Mouse (Mus musculus): ENCODE measurements around the gene Adam6b.
"Not testable (repeated sequence)": the region's sequence is repeated elsewhere in the genome, so short reads cannot be mapped to it uniquely, and the experiment has no call there.

Gene Adam6b

GRCm38 (mm10) chr12:113489211-113489610 is at the start of gene Adam6b:
TSS of gene Adam6b (plus strand) at chr12:113489511.
- not testable (repeated sequence) for DNase-seq

DNA sequence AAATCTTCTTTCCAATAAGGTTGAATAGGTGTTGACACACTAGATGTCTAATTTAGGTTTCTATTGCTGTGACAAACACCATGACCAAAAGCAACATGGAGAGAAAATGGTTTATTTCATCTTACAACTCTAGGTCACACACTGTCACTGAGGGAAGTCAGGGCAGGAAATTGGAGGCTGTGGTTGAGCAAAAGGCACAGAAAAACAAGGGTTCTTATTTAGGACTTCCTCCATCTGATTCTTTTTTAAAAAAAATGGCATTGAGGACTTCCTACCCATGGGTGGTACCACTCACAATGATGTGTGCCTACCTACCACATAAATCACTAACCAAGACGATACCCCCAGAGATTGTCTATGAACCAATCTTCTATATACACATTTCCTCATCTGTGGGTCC is 43.2 kb upstream of the Adam6b start:
- no peak for DNase-seq

DNA sequence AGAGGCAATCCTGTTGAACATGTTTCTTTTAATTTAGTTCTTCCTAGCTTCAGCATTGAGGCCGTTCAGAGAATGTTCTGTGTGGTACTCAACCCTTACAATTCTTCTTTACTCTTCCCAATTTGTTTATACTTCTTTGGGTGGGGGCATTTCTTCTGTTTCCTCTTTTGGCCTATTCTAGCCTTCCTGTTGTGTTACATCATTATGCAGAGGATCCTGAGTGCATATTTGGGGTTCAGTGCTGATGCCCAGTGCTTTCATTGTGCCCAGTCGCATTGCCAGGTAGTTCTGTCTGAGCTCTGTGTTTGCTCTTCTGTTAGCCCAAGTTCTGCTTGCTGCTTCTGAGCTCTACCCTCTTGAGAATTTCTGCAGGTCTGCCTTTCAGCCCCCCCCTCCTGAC is 13.1 kb upstream of the Adam6b start:
- no peak for DNase-seq

DNA sequence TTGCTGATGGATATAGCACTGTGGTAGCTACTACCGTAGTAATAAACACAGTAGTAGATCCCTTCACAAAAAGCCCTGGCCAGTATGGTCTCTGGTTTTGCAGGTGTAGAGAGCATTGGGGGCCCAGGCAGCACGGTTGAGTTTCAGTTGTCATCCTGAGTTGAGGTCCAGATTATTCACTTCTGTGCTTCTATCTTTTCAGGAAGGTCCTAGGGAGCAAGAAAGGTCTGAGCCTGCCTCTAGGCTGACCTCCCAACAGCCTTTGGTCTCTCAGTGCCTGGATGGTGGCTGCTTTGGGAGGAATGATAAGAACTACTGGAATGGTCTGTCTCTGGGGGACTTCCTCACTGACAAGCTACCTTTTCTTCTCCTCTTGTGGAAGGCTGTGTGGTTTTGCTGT is 7.2 kb upstream of the Adam6b start:
- no peak for DNase-seq

DNA sequence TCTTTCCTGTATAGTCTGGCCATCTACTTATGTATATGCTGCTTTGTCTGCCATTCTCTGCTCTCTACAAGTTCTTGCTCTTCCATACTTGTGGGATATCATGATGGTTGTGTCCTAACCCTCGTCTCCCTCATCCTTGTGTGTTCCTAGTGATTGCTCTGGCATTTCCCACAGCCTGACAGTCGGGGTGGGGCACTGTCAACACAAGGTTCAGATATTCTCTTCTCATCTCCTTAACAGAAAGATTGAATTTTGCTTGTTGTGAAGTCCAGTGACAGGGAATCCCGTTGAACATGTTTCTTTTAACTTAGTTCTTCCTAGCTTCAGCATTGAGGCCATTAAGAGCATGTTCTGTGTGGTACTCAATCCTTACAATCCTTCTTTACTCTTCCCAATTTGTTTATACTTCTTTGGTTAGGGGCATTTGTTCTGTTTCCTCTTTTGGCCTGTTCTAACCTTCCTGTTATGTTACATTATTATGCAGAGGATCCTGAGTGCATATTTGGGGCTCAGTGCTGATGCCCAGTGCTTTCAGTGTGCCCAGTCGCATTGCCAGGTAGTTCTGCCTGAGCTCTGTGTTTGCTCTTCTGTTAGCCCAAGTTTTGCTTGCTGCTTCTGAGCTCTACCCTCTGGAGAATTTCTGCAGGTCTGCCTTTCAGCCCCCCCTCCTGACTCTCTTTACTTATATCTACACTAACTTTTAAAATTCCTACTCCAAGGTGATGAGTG is 6.5 kb upstream of the Adam6b start:
- DNase-seq = no peak

GRCm38 (mm10) chr12:113483492-113484162 is 5.7 kb upstream of the Adam6b start:
- DNase-seq = no peak

GRCm38 (mm10) chr12:113484971-113485485 is 4.3 kb upstream of the Adam6b start:
- DNase-seq = no peak

- DNase-seq = peak; percentile 43
Observed at GRCm38 (mm10) chr12:113487693-113488092, 1.6 kb upstream of the Adam6b start.

DNA sequence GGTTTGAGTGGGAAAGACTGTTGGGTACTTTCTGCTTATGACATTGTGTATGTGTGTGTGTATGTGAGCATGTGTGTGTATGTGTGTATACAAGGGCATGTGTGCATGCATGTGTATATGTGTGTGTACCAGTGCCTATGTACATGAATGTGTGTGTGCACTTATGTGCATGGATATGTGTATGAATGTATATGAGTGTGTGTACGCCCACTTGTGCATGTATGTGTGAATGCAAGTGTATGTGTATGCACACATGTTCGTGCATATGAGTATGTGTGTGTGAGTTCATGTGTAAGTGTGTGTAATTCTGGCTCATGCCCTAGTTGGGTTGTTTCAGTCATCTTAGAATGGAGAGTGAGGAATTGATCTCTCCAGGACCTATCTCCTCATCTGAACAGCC is 36.6 kb downstream of the Adam6b start:
- DNase-seq = no peak
